Mouse (Mus musculus) brain, embryonic 14.5 days (tissue): ENCODE data around the gene Cbx7. TPM values are rescaled to one million over a fixed set of nuclear protein-coding genes. Genes with fewer than 3 reads are reported as not detected.

Experiments
- DNase-seq: peaks from one replicate; pipeline ENCODE4 v3.0.0-alpha.2; 2011; ENCODE audit warnings: low read depth
- CTCF ChIP-seq: fragments of 200-500 bp; IDR thresholded peaks from 2 replicates; pipeline ENCODE4 v1.5.1; 2012; ENCODE audit warnings: inconsistent platforms, mild to moderate bottlenecking, moderate library complexity, borderline replicate concordance; ENCODE audit not compliant: insufficient read depth, insufficient read length; ENCODE audit errors: extremely low read depth
- POLR2A ChIP-seq: fragments of 200-500 bp; IDR thresholded peaks from 2 replicates; pipeline ENCODE4 v1.6.1; 2012; ENCODE audit warnings: mild to moderate bottlenecking, inconsistent platforms, borderline replicate concordance; ENCODE audit not compliant: poor library complexity, insufficient read depth, insufficient read length, severe bottlenecking; ENCODE audit errors: extremely low read depth
- polyA plus RNA-seq: library from polyadenylated mRNA; depleted of rRNA; stranded (reverse); fragments of >200 nt; gene quantifications from 2 replicates; pipeline ENCODE4 v1.2.3, GENCODE M21; 2012

Gene Cbx7
- polyA plus RNA-seq, 1 experiment: 10.9 TPM

- peak; percentile 72 for DNase-seq
- TF ChIP-seq POLR2A (no peak), CTCF (no peak)
Observed at GRCm38 (mm10) chr15:79995552-79995951, 24.6 kb upstream of the Cbx7 start.

GRCm38 (mm10) chr15:79994566-79994965, 23.6 kb upstream of the Cbx7 start:
- no peak for DNase-seq
- TF ChIP-seq CTCF (no peak), POLR2A (no peak)

- TF ChIP-seq POLR2A (no peak), CTCF (no peak)
- DNase-seq: no peak
Observed at GRCm38 (mm10) chr15:79986182-79986581, 15.3 kb upstream of the Cbx7 start.

- TF ChIP-seq POLR2A (no peak), CTCF (no peak)
- DNase-seq: no peak
Observed at GRCm38 (mm10) chr15:79985471-79985870, 14.6 kb upstream of the Cbx7 start.

GRCm38 (mm10) chr15:79984152-79984551, 13.2 kb upstream of the Cbx7 start:
- TF ChIP-seq POLR2A: no peak
- TF ChIP-seq CTCF: no peak
- DNase-seq: no peak

GRCm38 (mm10) chr15:79980716-79981115, 9.8 kb upstream of the Cbx7 start:
- TF ChIP-seq CTCF: no peak
- no peak for TF ChIP-seq POLR2A
- no peak for DNase-seq

GRCm38 (mm10) chr15:79972186-79972585, 1.3 kb upstream of the Cbx7 start:
- no peak for DNase-seq
- TF ChIP-seq CTCF (no peak), POLR2A (no peak)

GRCm38 (mm10) chr15:79970491-79970890, 428 bp downstream of the Cbx7 start:
- TF ChIP-seq POLR2A (no peak), CTCF (no peak)
- no peak for DNase-seq

- TF ChIP-seq POLR2A (no peak), CTCF (no peak)
- no peak for DNase-seq
Observed at GRCm38 (mm10) chr15:79967346-79967745, 3.6 kb downstream of the Cbx7 start.

- no peak for TF ChIP-seq CTCF
- DNase-seq: no peak
Observed at GRCm38 (mm10) chr15:79964376-79964775, 6.5 kb downstream of the Cbx7 start.

GRCm38 (mm10) chr15:79962661-79963060, 8.3 kb downstream of the Cbx7 start:
- no peak for DNase-seq
- TF ChIP-seq CTCF (no peak), POLR2A (no peak)

- TF ChIP-seq CTCF (peak; percentile 2; the same call in 1 of the 2 replicates), POLR2A (no peak)
- no peak for DNase-seq
Observed at GRCm38 (mm10) chr15:79961366-79961921, 9.5 kb downstream of the Cbx7 start.

GRCm38 (mm10) chr15:79958418-79958817, 12.5 kb downstream of the Cbx7 start:
- TF ChIP-seq POLR2A (no peak), CTCF (no peak)

GRCm38 (mm10) chr15:79956559-79956958, 14.4 kb downstream of the Cbx7 start:
- TF ChIP-seq POLR2A (no peak), CTCF (no peak)

More at GRCm38 (mm10) chr15:79958418-79958817, 12.5 kb downstream of the Cbx7 start:
- no peak for DNase-seq

More at GRCm38 (mm10) chr15:79956559-79956958, 14.4 kb downstream of the Cbx7 start:
- no peak for DNase-seq
